Mouse (Mus musculus) heart, adult 2 months (tissue): ENCODE data around the gene Gng3.

Experiments
- CTCF ChIP-seq: fragments of 200-600 bp; IDR thresholded peaks from 2 replicates; pipeline ENCODE4 v1.8.1; 2022; ENCODE audit warnings: antibody characterized with exemption, mild to moderate bottlenecking, moderate library complexity
- EP300 ChIP-seq: fragments of 200-500 bp; IDR thresholded peaks from 2 replicates; pipeline ENCODE4 v1.6.1; 2011; ENCODE audit warnings: low read depth, low read length, control low read depth; ENCODE audit not compliant: insufficient read depth
- POLR2A ChIP-seq: fragments of 200-500 bp; IDR thresholded peaks from 2 replicates; pipeline ENCODE4 v1.6.1; 2011; ENCODE audit warnings: mild to moderate bottlenecking, low read depth, low read length, control low read depth; ENCODE audit not compliant: insufficient read depth

DNA sequence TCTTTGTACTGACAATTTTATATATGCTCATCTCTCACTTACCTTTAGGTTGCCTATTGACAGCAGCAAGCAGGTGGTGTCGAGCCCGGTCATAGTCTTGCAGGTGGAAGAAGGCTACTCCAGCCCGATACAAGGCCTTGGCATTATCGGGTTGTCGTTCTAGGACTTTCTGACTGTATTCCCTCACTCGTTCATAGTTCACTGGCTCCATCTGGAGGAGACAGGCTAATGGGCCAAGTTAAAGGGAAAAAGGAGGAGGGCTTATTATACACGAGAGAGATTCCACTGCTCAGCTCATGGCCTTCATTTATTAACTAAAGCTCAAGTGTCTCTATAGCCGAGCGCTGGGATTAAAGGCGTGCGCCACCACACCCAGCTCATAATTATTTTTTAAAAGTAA lies 23.2 kb downstream of the Gng3 start:
- TF ChIP-seq CTCF: no peak
- no peak for TF ChIP-seq POLR2A
- no peak for TF ChIP-seq EP300
